Mouse (Mus musculus): ENCODE results near the gene Krt82.
"Not testable (repeated sequence)": the region's sequence is repeated elsewhere in the genome, so short reads cannot be mapped to it uniquely, and the experiment has no call there.

The Krt82 gene

DNA sequence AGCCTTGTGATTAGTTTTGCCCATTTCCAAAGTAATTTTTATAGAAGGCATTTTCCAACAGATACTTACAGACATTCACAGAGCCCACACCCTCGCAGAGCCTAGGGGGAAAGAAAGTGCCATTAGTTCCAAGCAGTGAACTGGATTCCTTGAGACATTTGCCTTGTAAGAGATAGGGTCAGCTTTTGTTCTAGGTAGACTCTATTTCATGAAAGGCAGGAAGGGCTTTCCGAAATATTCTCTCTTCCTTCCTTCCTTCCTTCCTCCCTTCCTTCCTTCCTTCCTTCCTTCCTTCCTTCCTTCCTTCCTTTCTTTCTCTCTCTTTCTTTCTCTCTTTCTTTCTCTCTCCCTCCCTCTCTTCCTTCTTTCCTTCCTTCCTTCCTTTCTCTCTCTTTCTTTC lies 33.3 kb downstream of the Krt82 start, which contains the start of gene Gm49425:
Gene Gm49425, minus strand, starts transcription at position 101 of the 400 bp plus-strand sequence.
- not testable (repeated sequence) for DNase-seq (ENCODE audit: inconsistent ontology term)

DNA sequence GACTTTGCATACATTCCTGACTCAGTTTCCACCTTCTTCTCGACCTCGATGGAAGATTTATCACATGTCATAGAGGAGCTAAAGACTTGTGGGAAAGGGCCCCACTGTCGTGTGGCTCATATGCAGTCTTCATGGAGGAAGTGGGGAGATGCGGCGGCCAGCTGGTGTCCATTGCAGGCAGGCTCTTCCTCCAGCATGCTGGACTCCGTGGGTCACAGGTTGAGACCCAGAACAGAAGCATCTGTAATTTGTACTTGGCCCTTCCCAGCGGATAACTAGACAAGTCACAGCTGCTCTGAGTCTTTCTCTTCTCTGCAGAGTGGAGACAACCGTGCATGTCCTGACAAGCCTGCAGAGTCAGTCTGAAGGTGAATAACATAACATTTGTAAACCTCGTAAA lies 42.2 kb downstream of the Krt82 start:
- no peak for DNase-seq (ENCODE audit: inconsistent ontology term)

DNA sequence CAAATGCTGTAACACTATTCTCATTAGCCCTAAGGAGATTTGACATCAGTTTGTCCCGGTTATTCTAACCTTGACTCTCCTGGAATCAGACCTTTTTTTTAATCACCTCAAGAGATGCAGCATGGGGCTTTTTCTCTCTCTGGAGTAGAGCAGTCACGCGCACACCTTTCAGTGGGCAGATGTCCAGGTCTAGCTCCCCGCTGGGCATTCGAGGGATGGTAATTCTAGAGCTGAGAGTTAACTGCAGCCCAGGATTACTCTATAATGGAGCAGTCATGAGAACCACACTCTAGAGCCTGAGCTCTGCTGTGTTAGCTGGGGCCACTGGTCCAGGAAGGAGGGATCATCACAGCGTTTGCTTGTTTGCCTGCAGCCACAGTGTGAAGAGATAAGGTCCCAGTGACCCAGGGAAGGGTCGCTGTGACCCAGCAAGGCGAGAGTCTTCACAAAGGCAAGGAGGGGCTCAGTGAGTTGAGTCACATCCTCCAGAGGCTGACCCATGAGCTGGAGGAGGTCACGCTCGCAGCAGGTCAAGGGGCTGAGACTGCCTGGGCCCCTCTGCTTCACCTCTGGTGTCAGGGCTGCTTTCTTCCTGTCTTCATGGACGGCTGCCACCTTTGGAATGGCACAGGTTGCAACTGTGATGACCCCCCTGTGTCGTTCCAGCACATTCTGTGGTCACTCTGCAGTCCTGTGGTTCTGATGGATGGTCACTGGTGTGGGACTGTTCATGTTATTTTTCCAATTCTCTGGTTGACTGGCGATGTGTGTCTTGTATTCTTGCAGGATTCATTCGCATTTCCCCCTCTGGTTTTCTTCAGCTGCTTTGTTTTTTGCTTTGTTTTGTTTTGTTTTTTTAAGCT lies 43.3 kb downstream of the Krt82 start:
- no peak for DNase-seq (ENCODE audit: inconsistent ontology term)

DNA sequence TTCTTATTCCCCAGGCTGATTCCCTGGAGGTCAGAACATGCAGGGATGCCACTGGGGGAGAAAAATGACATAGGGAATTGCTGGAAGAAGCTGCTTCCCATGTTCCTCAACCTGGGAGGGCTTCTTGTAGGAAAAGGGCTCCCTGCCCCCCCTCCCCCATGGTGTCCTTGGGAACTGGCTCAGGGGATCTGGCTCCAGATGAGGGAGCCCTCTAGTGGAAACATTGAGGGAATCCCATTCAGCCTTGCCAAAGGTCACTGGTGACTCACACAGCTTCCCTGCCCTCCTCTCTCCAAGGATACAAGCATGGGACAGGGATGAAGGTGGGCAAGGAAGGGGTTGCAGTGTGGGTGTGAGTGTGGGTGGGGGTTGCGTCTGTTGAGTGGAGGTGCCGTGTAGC lies 53.3 kb downstream of the Krt82 start:
- peak; percentile 54 for DNase-seq (ENCODE audit: inconsistent ontology term)

DNA sequence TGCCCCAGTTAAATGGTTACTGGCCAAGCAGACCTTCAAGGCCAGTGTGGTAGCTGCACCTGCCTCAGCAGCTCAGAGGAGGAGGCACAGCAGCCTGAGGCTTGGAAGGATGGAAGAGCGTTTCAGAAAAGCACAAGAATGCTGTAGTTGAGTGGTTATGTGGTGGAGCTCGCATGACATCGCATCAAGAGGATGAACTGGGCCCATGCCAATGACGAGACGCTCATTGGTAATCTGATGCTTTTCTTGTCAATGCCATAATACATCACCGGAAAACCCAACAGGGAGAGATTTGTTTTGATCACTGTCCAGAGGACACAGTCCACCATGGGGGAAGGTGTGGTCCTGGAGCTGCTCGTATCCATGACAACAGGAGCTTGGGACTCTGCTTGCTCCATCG lies 55.2 kb downstream of the Krt82 start:
- no peak for DNase-seq (ENCODE audit: inconsistent ontology term)

- DNase-seq (ENCODE audit: inconsistent ontology term): no peak
Observed at GRCm38 (mm10) chr15:101494203-101494602, 56.3 kb downstream of the Krt82 start.

DNA sequence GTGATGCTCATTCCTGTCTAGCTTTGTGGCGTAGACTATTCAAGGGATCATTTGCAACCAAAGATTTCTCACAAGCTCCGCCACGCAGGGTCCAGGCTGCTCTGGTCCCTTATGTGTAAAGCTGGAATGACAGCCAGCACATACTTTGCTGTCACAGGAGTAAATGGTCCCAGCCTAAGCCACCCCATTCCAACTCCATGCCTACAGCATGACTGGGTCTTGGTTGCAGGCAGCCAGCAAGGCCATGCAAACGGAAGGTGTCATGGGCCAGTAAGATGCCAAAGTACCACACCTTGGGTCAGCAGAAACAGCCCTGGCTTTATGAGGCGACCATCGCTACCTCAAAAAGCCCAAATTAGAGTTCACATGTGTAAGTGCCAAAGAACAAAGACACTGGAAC lies 56.8 kb downstream of the Krt82 start:
- no peak for DNase-seq (ENCODE audit: inconsistent ontology term)

GRCm38 (mm10) chr15:101492718-101493117 lies 57.7 kb downstream of the Krt82 start:
- no peak for DNase-seq (ENCODE audit: inconsistent ontology term)

DNA sequence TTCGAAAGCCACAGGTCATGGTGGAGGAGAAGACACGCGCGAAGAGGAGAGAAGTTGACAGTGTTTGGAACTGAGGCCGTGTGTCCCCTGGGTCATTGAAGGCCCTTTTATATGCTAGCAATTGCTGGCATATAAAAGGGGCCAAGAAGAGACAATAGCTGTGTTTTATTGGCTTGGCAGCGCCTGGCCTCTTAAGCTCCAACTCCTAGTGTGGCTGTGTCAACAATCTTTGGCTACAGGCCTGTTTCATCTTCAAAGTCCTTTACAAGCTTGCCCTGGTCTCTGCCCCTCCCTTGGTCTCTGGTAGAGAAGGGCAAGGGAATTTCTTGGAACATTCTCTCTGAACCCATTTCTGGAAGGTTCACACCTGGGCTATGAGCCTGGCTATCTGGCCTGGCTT lies 59.0 kb downstream of the Krt82 start, which contains the start of gene Krt83:
Gene Krt83, minus strand, starts transcription at position 82 of the 400 bp plus-strand sequence.
- peak; percentile 7 for DNase-seq (ENCODE audit: inconsistent ontology term)
